In genomic region chr7:80862475-80862874, GRCm38 (mm10) we compare ENCODE assay signal across 10 mouse cellular contexts. TPM values are rescaled to one million over a fixed set of nuclear protein-coding genes. Genes with fewer than 3 reads are reported as not detected.
A peak's percentile ranks its signal among the peaks of the same experiment; 100 is the strongest.
DNase-seq lines count a peak whose midpoint lies in the region; ATAC-seq and TF ChIP-seq lines count a peak whose summit lies in the region.
"Had no signal": no experiment of that assay in that cellular context is flagged by ENCODE, and none has a peak within 500 bp of the region (broad histone marks: within the 10 kb centered on the region; RNA-seq: fewer than 3 reads in every experiment).

No protein-coding gene starts in this region.

- no peak for ATAC-seq in forebrain, embryonic 13.5 days
- no peak for ATAC-seq in forebrain, postnatal 0 days
- peak; percentile 45 for ATAC-seq in megakaryocyte progenitor cell, adult 5-6 weeks (replicated peaks; ENCODE audit: poor library complexity)

- DNase-seq in forebrain, embryonic 10.5 days (ENCODE audit: extremely low spot score, low spot score) = no peak
- peak; percentile 60 for DNase-seq in CD4-positive helper T cell, adult 2 months (ENCODE audit: low read depth, low spot score)
- DNase-seq in forebrain, postnatal 0 days = no peak
- DNase-seq in layer of hippocampus, adult 8-10 months (ENCODE audit: low spot score in 2 of 2) = no peak
- DNase-seq in ovary, postnatal 14 days (ENCODE audit: low spot score) = no peak
- no peak for DNase-seq in frontal cortex, postnatal 36 days (ENCODE audit: low spot score in 2 of 2)
- DNase-seq: cerebellum, adult 11-12 months; kidney, adult 8-10 months had no signal

- H3K9me3 ChIP-seq in forebrain, embryonic 13.5 days (replicated peaks) = no peaks in the 10 kb centered on the region
- H3K9me3 ChIP-seq in forebrain, embryonic 10.5 days = no peaks in the 10 kb centered on the region
- H3K9me3 ChIP-seq in forebrain, postnatal 0 days (ENCODE audit: low read length) = no peaks in the 10 kb centered on the region

- peaks cover 42% of the 10 kb centered on the region for H3K36me3 ChIP-seq in forebrain, embryonic 13.5 days (ENCODE audit: poor library complexity, severe bottlenecking)
- peaks cover 44% of the 10 kb centered on the region for H3K36me3 ChIP-seq in forebrain, embryonic 10.5 days (replicated peaks)
- peaks cover 31% of the 10 kb centered on the region for H3K36me3 ChIP-seq in forebrain, postnatal 0 days (ENCODE audit: insufficient read depth)

- H3K4me1 ChIP-seq in forebrain, embryonic 13.5 days = peaks cover 57% of the 10 kb centered on the region
- peaks cover 34% of the 10 kb centered on the region for H3K4me1 ChIP-seq in forebrain, embryonic 10.5 days
- H3K4me1 ChIP-seq in forebrain, postnatal 0 days (ENCODE audit: insufficient read depth) = peaks cover 22% of the 10 kb centered on the region

- H3K27ac ChIP-seq in forebrain, embryonic 13.5 days = no peak overlapping the region
- no peak overlapping the region for H3K27ac ChIP-seq in forebrain, embryonic 10.5 days
- H3K27ac ChIP-seq in forebrain, postnatal 0 days (ENCODE audit: low read depth, low read length) = no peak overlapping the region

- TF ChIP-seq CTCF in forebrain, postnatal 0 days (IDR thresholded peaks at IDR 0.05; ENCODE audit: low read depth) = no peak

- no peak overlapping the region for H3K9ac ChIP-seq in forebrain, embryonic 13.5 days
- H3K9ac ChIP-seq in forebrain, postnatal 0 days = no peak overlapping the region

- H3K27me3 ChIP-seq in forebrain, embryonic 13.5 days = no peaks in the 10 kb centered on the region
- H3K27me3 ChIP-seq in forebrain, embryonic 10.5 days (ENCODE audit: poor library complexity, severe bottlenecking) = no peaks in the 10 kb centered on the region
- no peaks in the 10 kb centered on the region for H3K27me3 ChIP-seq in forebrain, postnatal 0 days (ENCODE audit: insufficient read depth, low read length)

- H3K4me3 ChIP-seq in forebrain, embryonic 13.5 days = no peak overlapping the region
- H3K4me3 ChIP-seq in forebrain, embryonic 10.5 days = no peak overlapping the region
- no peak overlapping the region for H3K4me3 ChIP-seq in forebrain, postnatal 0 days (ENCODE audit: low read depth, low read length)

- WGBS in forebrain, embryonic 13.5 days = 90% methylated on average over 2 of the region's 2 CpGs
- 87% methylated on average over 2 of the region's 2 CpGs for WGBS in forebrain, embryonic 10.5 days
- 80% methylated on average over 2 of the region's 2 CpGs for WGBS in forebrain, postnatal 0 days

- peak overlapping the region; percentile 82 for H3K4me2 ChIP-seq in forebrain, embryonic 13.5 days
- H3K4me2 ChIP-seq in forebrain, postnatal 0 days (ENCODE audit: low read depth) = peak overlapping the region; percentile 72

RNA-seq across cellular contexts. Expression of gene Zscan2, which starts 1.8 kb away (rescaled TPM):
- polyA plus RNA-seq in forebrain, embryonic 13.5 days (2015; fragmentation: Nextera tagmentation; extraction: Ambion mirVana) = 5.1 and 5.2 TPM in 2 replicates
- polyA plus RNA-seq in forebrain, embryonic 10.5 days (2016; fragmentation: Nextera tagmentation; extraction: Ambion mirVana) = 1.3 and 2.5 TPM in 2 replicates
- 29.1 and 38.3 TPM in 2 replicates for total RNA-seq in forebrain, postnatal 0 days (2014; rRNA removed)
- 1.6 and 3.3 TPM in 2 replicates for polyA plus RNA-seq in forebrain, postnatal 0 days (2015; fragmentation: Nextera tagmentation; extraction: Ambion mirVana)
- total RNA-seq in megakaryocyte progenitor cell, adult 5-6 weeks (2015) = 3.5 and 3.7 TPM in 2 replicates
- 6.7 and 10.0 TPM in 2 replicates for total RNA-seq in megakaryocyte progenitor cell, adult 5-6 weeks (2017)
- 10 to 100 TPM; 11.8 to 15.0 (median 13.5) TPM for total RNA-seq in layer of hippocampus, adult 8-10 months (2022)

RNA-seq across cellular contexts. Expression of gene Iqgap1, which starts 36.7 kb away (rescaled TPM):
- polyA plus RNA-seq in forebrain, embryonic 13.5 days (2015; fragmentation: Nextera tagmentation; extraction: Ambion mirVana) = 19.7 and 20.6 TPM in 2 replicates
- polyA plus RNA-seq in forebrain, embryonic 10.5 days (2016; fragmentation: Nextera tagmentation; extraction: Ambion mirVana) = 29.1 TPM in 2 replicates
- 30.1 and 35.9 TPM in 2 replicates for total RNA-seq in forebrain, postnatal 0 days (2014; rRNA removed)
- 8.6 and 11.5 TPM in 2 replicates for polyA plus RNA-seq in forebrain, postnatal 0 days (2015; fragmentation: Nextera tagmentation; extraction: Ambion mirVana)
- 90.5 and 94.3 TPM in 2 replicates for total RNA-seq in megakaryocyte progenitor cell, adult 5-6 weeks (2015)
- total RNA-seq in megakaryocyte progenitor cell, adult 5-6 weeks (2017) = 81.0 and 113 TPM in 2 replicates
- total RNA-seq in layer of hippocampus, adult 8-10 months (2022) = 10 to 100 TPM; 26.3 to 29.4 (median 26.8) TPM

RNA-seq across cellular contexts. Expression of gene Wdr73, which starts 38.6 kb away (rescaled TPM):
- polyA plus RNA-seq in forebrain, embryonic 13.5 days (2015; fragmentation: Nextera tagmentation; extraction: Ambion mirVana) = 46.0 and 48.0 TPM in 2 replicates
- 53.2 and 53.8 TPM in 2 replicates for polyA plus RNA-seq in forebrain, embryonic 10.5 days (2016; fragmentation: Nextera tagmentation; extraction: Ambion mirVana)
- 48.4 and 54.0 TPM in 2 replicates for total RNA-seq in forebrain, postnatal 0 days (2014; rRNA removed)
- polyA plus RNA-seq in forebrain, postnatal 0 days (2015; fragmentation: Nextera tagmentation; extraction: Ambion mirVana) = 38.6 and 41.2 TPM in 2 replicates
- total RNA-seq in megakaryocyte progenitor cell, adult 5-6 weeks (2015) = 14.2 and 18.4 TPM in 2 replicates
- total RNA-seq in megakaryocyte progenitor cell, adult 5-6 weeks (2017) = 18.2 and 19.6 TPM in 2 replicates
- total RNA-seq in layer of hippocampus, adult 8-10 months (2022) = 10 to 100 TPM; 26.9 to 36.3 (median 30.5) TPM

RNA-seq across cellular contexts. Expression of gene Nmb, which starts 42.4 kb away (rescaled TPM):
- 6.6 and 7.6 TPM in 2 replicates for polyA plus RNA-seq in forebrain, embryonic 13.5 days (2015; fragmentation: Nextera tagmentation; extraction: Ambion mirVana)
- polyA plus RNA-seq in forebrain, embryonic 10.5 days (2016; fragmentation: Nextera tagmentation; extraction: Ambion mirVana) = 5.9 and 7.2 TPM in 2 replicates
- total RNA-seq in forebrain, postnatal 0 days (2014; rRNA removed) = 8.6 and 13.5 TPM in 2 replicates
- polyA plus RNA-seq in forebrain, postnatal 0 days (2015; fragmentation: Nextera tagmentation; extraction: Ambion mirVana) = 10.9 and 13.9 TPM in 2 replicates
- total RNA-seq in megakaryocyte progenitor cell, adult 5-6 weeks (2015) = 6.8 and 8.6 TPM in 2 replicates
- total RNA-seq in megakaryocyte progenitor cell, adult 5-6 weeks (2017) = 0.57 and 3.1 TPM in 2 replicates
- total RNA-seq in layer of hippocampus, adult 8-10 months (2022) = 10 to 100 TPM in 1 of 4 experiments, 1 to 10 TPM in 3; 8.3 to 12.2 (median 9.2) TPM
